9 mouse cellular contexts compared by ENCODE assay signal in the genomic region with DNA sequence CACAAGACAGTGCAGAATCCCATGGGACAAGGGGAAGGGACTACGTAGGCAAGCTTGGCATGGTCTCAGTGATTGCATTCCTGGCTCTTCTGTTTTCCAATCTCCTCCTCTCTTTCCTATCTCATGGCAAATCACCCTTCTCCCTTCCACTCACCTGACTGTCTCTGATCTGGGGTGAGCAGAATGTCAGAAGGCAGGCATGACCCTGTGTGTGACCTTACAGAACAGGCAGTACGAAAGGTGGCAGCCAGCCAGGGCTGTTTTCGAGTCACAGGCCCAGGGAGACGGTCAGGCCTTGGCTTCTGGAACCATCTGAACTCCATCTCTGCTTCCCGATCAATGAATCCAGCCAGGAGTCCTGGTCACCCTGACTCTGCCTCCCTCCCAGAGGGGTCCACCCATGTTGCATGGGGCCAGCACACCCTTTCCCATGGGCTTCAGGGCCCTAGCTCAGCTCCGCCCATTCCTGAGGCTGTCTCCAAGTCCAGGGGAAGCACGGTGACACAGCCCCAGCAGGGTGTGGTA.
DNase-seq lines count a peak whose midpoint lies in the region; ATAC-seq and TF ChIP-seq lines count a peak whose summit lies in the region.
"Had no signal": no experiment of that assay in that cellular context is flagged by ENCODE, and none has a peak within 500 bp of the region (broad histone marks: within the 10 kb centered on the region; RNA-seq: fewer than 3 reads in every experiment).

No protein-coding gene starts in this region.

- no peak for TF ChIP-seq POLR2A in kidney, adult 2 months (IDR thresholded peaks at IDR 0.05; ENCODE audit: low read depth, low read length)

- no peak overlapping the region for H3K4me3 ChIP-seq in kidney, embryonic 16.5 days (ENCODE audit: low read length)
- H3K4me3 ChIP-seq in kidney, adult 2 months (ENCODE audit: insufficient read depth, low read depth, low read length): no peak overlapping the region

- no peaks in the 10 kb centered on the region for H3K36me3 ChIP-seq in kidney, embryonic 16.5 days (ENCODE audit: insufficient read depth, low read length)
- H3K36me3 ChIP-seq in kidney, adult 2 months (ENCODE audit: control insufficient read depth, insufficient read depth, low read length): no peaks in the 10 kb centered on the region

- intact Hi-C loops in gastrocnemius, postnatal 14 days (cut with DNase I; ENCODE audit: low total_unique reads): no loop called here

- no peaks in the 10 kb centered on the region for H3K9me3 ChIP-seq in kidney, embryonic 16.5 days (ENCODE audit: low read length)

- peak; percentile 79 for DNase-seq in kidney, adult 11 months
- DNase-seq in gastrocnemius, postnatal 14 days: peak; percentile 30
- peak; percentile 89 for DNase-seq in kidney, adult 2 months
- peak; percentile 39 for DNase-seq in lung, postnatal 14 days
- DNase-seq in cerebellum, adult 11-12 months: no peak
- no peak for DNase-seq in left cerebral cortex, adult 18-20 months (ENCODE audit: low spot score in 2 of 2)
- no peak for DNase-seq in retina, postnatal 1 day
- DNase-seq: lung, embryonic 14.5 days had no signal

- TF ChIP-seq CTCF in kidney, adult 2 months (conservative IDR thresholded peaks at IDR 0.05; ENCODE audit: insufficient read depth, insufficient read length, low read depth, low read length): no peak

- H3K9ac ChIP-seq in kidney, embryonic 16.5 days (replicated peaks; ENCODE audit: low read length): no peak overlapping the region
- H3K9ac ChIP-seq: lung, embryonic 14.5 days had no signal

- no peak overlapping the region for H3K27ac ChIP-seq in kidney, embryonic 16.5 days (ENCODE audit: low read length)
- peak overlapping the region; percentile 39 for H3K27ac ChIP-seq in kidney, adult 2 months (ENCODE audit: insufficient read depth, low read depth, low read length)

- H3K27me3 ChIP-seq in kidney, embryonic 16.5 days (ENCODE audit: insufficient read depth, low read length): no peaks in the 10 kb centered on the region
- no peaks in the 10 kb centered on the region for H3K27me3 ChIP-seq in kidney, adult 2 months (replicated peaks; ENCODE audit: control insufficient read depth, insufficient read depth, low read length)

- H3K4me1 ChIP-seq in kidney, embryonic 16.5 days (ENCODE audit: insufficient read depth, low read length): peaks cover 9% of the 10 kb centered on the region
- peaks cover 10% of the 10 kb centered on the region for H3K4me1 ChIP-seq in kidney, adult 2 months (ENCODE audit: control insufficient read depth, insufficient read depth, low read length)

- H3K4me2 ChIP-seq in kidney, embryonic 16.5 days (replicated peaks; ENCODE audit: low read depth, low read length): no peak overlapping the region
- H3K4me2 ChIP-seq: lung, embryonic 14.5 days had no signal

- WGBS in kidney, embryonic 16.5 days: 73% methylated on average over 7 of the region's 7 CpGs
- WGBS in kidney, adult 2 months: 32% methylated on average over 7 of the region's 7 CpGs

- no peak for ATAC-seq in kidney, embryonic 16.5 days (ENCODE audit: low FRiP score, low TSS enrichment)

Comparison
In these comparisons a context has a peak if more than half of its experiments do, and no peak if none do; other contexts are left out.
1. DNase-seq: peak in kidney, adult 11 months (single experiment), gastrocnemius, postnatal 14 days (single experiment), kidney, adult 2 months (single experiment) and lung, postnatal 14 days (single experiment); none in cerebellum, adult 11-12 months (single experiment), left cerebral cortex, adult 18-20 months (0 of 2) and retina, postnatal 1 day (single experiment).